Mouse (Mus musculus): ENCODE results near the gene Hist1h3i. TPM values are rescaled to one million over a fixed set of nuclear protein-coding genes. Genes with fewer than 3 reads are reported as not detected.
"Not testable (repeated sequence)": the region's sequence is repeated elsewhere in the genome, so short reads cannot be mapped to it uniquely, and the experiment has no call there.

Hist1h3i gene
- polyA plus RNA-seq, 1 experiment from 2014 or later = 178 TPM

- peak overlapping the region; percentile 66 for H3K4me3 ChIP-seq (replicated peaks)
Measured at GRCm38 (mm10) chr13:21781021-21781555, 2.1 kb downstream of the Hist1h3i start.

GRCm38 (mm10) chr13:21779767-21780731 lies 3.1 kb downstream of the Hist1h3i start, which contains the start of gene Hist1h1b:
Hist1h1b (minus strand) TSS chr13:21780625.
- Histone ChIP-seq H3K36me3 (replicated peaks) (0 out of 2 replicates have a peak, but pooled peaks cover under 1% of the 10 kb centered on the region), H3K27ac (replicated peaks) (peak within 1 kb of the TSS; percentile 100), H3K4me3 (replicated peaks) (peak within 1 kb of the TSS; percentile 66), H3K4me2 (peak within 1 kb of the TSS; percentile 79), H3K27me3 (no peaks in the 10 kb centered on the region), H3K4me1 (replicated peaks) (peaks cover 65% of the 10 kb centered on the region), H3K9ac (peak within 1 kb of the TSS; percentile 81), H3K9me3 (replicated peaks) (no peaks in the 10 kb centered on the region)
- ATAC-seq (ENCODE audit: insufficient read depth) = peak; percentile 48
- WGBS (ENCODE audit: insufficient replicate concordance) = under 1% methylated on average over 44 of the region's 44 CpGs

More at GRCm38 (mm10) chr13:21781021-21781555, 2.1 kb downstream of the Hist1h3i start:
- H3K4me1 ChIP-seq (replicated peaks) = peaks cover 66% of the 10 kb centered on the region
- WGBS (ENCODE audit: insufficient replicate concordance) = 36% methylated on average over 6 of the region's 6 CpGs
- H3K9ac ChIP-seq = peak overlapping the region; percentile 81
- no peaks in the 10 kb centered on the region for H3K27me3 ChIP-seq
- no peaks in the 10 kb centered on the region for H3K9me3 ChIP-seq (replicated peaks)
- peak overlapping the region; percentile 100 for H3K27ac ChIP-seq (replicated peaks)
- no peak for ATAC-seq (ENCODE audit: insufficient read depth)
- H3K36me3 ChIP-seq (replicated peaks) = no peaks in the 10 kb centered on the region
- peak overlapping the region; percentile 79 for H3K4me2 ChIP-seq

GRCm38 (mm10) chr13:21778814-21779766 lies 4.1 kb downstream of the Hist1h3i start:
- Histone ChIP-seq H3K4me3 (replicated peaks) (peak overlapping the region; percentile 66), H3K27me3 (no peaks in the 10 kb centered on the region), H3K36me3 (replicated peaks) (peaks cover 6% of the 10 kb centered on the region), H3K9me3 (replicated peaks) (no peaks in the 10 kb centered on the region), H3K4me2 (peak overlapping the region; percentile 79), H3K4me1 (replicated peaks) (peaks cover 58% of the 10 kb centered on the region), H3K27ac (replicated peaks) (peak overlapping the region; percentile 100), H3K9ac (peak overlapping the region; percentile 81)
- ATAC-seq (ENCODE audit: insufficient read depth) = peak; percentile 65
- 5% methylated on average over 33 of the region's 33 CpGs for WGBS (ENCODE audit: insufficient replicate concordance)

GRCm38 (mm10) chr13:21755707-21756106 lies 27.5 kb downstream of the Hist1h3i start:
- Histone ChIP-seq H3K9me3 (replicated peaks) (no peaks in the 10 kb centered on the region), H3K36me3 (replicated peaks) (0 out of 2 replicates have a peak, but pooled peaks cover 2% of the 10 kb centered on the region), H3K4me3 (replicated peaks) (peak overlapping the region; percentile 49), H3K9ac (peak overlapping the region; percentile 48), H3K4me2 (peak overlapping the region; percentile 68), H3K4me1 (replicated peaks) (peaks cover 30% of the 10 kb centered on the region), H3K27me3 (no peaks in the 10 kb centered on the region), H3K27ac (replicated peaks) (peak overlapping the region; percentile 99)
- no peak for ATAC-seq (ENCODE audit: insufficient read depth)
- WGBS (ENCODE audit: insufficient replicate concordance) = 77% methylated on average over 1 of the region's 1 CpGs

- not testable (repeated sequence) for H3K9me3 ChIP-seq (replicated peaks); H3K27me3 ChIP-seq; H3K36me3 ChIP-seq (replicated peaks)
- peak; percentile 26 for ATAC-seq (ENCODE audit: insufficient read depth)
- peak overlapping the region; percentile 74 for H3K4me2 ChIP-seq
- peak overlapping the region; percentile 99 for H3K27ac ChIP-seq (replicated peaks)
- H3K4me1 ChIP-seq (replicated peaks) = peaks cover 32% of the 10 kb centered on the region
- peak overlapping the region; percentile 54 for H3K9ac ChIP-seq
- H3K4me3 ChIP-seq (replicated peaks) = peak overlapping the region; percentile 57
- under 1% methylated on average over 17 of the region's 26 CpGs for WGBS (ENCODE audit: insufficient replicate concordance)
Measured at GRCm38 (mm10) chr13:21754294-21755001, 28.7 kb downstream of the Hist1h3i start.

- ATAC-seq (ENCODE audit: insufficient read depth) = peak; percentile 83
- H3K4me1 ChIP-seq (replicated peaks) = peaks cover 36% of the 10 kb centered on the region
- peak within 1 kb of the TSS; percentile 74 for H3K4me2 ChIP-seq
- peak within 1 kb of the TSS; percentile 57 for H3K4me3 ChIP-seq (replicated peaks)
- H3K9ac ChIP-seq = peak within 1 kb of the TSS; percentile 62
- H3K27me3 ChIP-seq; H3K9me3 ChIP-seq (replicated peaks); H3K36me3 ChIP-seq (replicated peaks): not testable (repeated sequence)
- WGBS (ENCODE audit: insufficient replicate concordance) = under 1% methylated on average over 49 of the region's 50 CpGs
- peak within 1 kb of the TSS; percentile 99 for H3K27ac ChIP-seq (replicated peaks)
Measured at GRCm38 (mm10) chr13:21753524-21754285, 29.5 kb downstream of the Hist1h3i start, which contains the start of the genes Hist1h2ak and Hist1h2bn. Hist1h2ak (minus strand) TSS chr13:21753827. Hist1h2bn (plus strand) TSS chr13:21754123.

GRCm38 (mm10) chr13:21753051-21753523 lies 30.1 kb downstream of the Hist1h3i start:
- 0% methylated on average over 10 of the region's 10 CpGs for WGBS (ENCODE audit: insufficient replicate concordance)
- H3K4me3 ChIP-seq (replicated peaks) = peak overlapping the region; percentile 57
- H3K9ac ChIP-seq = peak overlapping the region; percentile 62
- H3K9me3 ChIP-seq (replicated peaks) = no peaks in the 10 kb centered on the region
- peak overlapping the region; percentile 99 for H3K27ac ChIP-seq (replicated peaks)
- H3K36me3 ChIP-seq (replicated peaks) = 0 out of 2 replicates have a peak, but pooled peaks cover 2% of the 10 kb centered on the region
- peak overlapping the region; percentile 74 for H3K4me2 ChIP-seq
- no peak for ATAC-seq (ENCODE audit: insufficient read depth)
- no peaks in the 10 kb centered on the region for H3K27me3 ChIP-seq
- peaks cover 39% of the 10 kb centered on the region for H3K4me1 ChIP-seq (replicated peaks)

- H3K4me2 ChIP-seq = peak overlapping the region; percentile 74
- H3K9me3 ChIP-seq (replicated peaks) = no peaks in the 10 kb centered on the region
- 26% methylated on average over 3 of the region's 3 CpGs for WGBS (ENCODE audit: insufficient replicate concordance)
- H3K9ac ChIP-seq = peak overlapping the region; percentile 62
- peak overlapping the region; percentile 99 for H3K27ac ChIP-seq (replicated peaks)
- no peak for ATAC-seq (ENCODE audit: insufficient read depth)
- no peaks in the 10 kb centered on the region for H3K27me3 ChIP-seq
- peak overlapping the region; percentile 57 for H3K4me3 ChIP-seq (replicated peaks)
- H3K4me1 ChIP-seq (replicated peaks) = peaks cover 38% of the 10 kb centered on the region
- 0 out of 2 replicates have a peak, but pooled peaks cover 2% of the 10 kb centered on the region for H3K36me3 ChIP-seq (replicated peaks)
Measured at GRCm38 (mm10) chr13:21752356-21752755, 30.8 kb downstream of the Hist1h3i start.

- Histone ChIP-seq H3K4me3 (replicated peaks) (peak overlapping the region; percentile 57), H3K36me3 (replicated peaks) (0 out of 2 replicates have a peak, but pooled peaks cover 4% of the 10 kb centered on the region), H3K4me2 (peak overlapping the region; percentile 74), H3K27ac (replicated peaks) (peak overlapping the region; percentile 99), H3K9ac (peak overlapping the region; percentile 62), H3K4me1 (replicated peaks) (peaks cover 42% of the 10 kb centered on the region), H3K9me3 (replicated peaks) (no peaks in the 10 kb centered on the region), H3K27me3 (no peaks in the 10 kb centered on the region)
- WGBS (ENCODE audit: insufficient replicate concordance) = 35% methylated on average over 3 of the region's 3 CpGs
- ATAC-seq (ENCODE audit: insufficient read depth) = no peak
Measured at GRCm38 (mm10) chr13:21751827-21752226, 31.3 kb downstream of the Hist1h3i start.

Measured in liver, embryonic 15.5 days (tissue).